Comparison of ENCODE assay signal across 10 mouse cellular contexts in the genomic region with DNA sequence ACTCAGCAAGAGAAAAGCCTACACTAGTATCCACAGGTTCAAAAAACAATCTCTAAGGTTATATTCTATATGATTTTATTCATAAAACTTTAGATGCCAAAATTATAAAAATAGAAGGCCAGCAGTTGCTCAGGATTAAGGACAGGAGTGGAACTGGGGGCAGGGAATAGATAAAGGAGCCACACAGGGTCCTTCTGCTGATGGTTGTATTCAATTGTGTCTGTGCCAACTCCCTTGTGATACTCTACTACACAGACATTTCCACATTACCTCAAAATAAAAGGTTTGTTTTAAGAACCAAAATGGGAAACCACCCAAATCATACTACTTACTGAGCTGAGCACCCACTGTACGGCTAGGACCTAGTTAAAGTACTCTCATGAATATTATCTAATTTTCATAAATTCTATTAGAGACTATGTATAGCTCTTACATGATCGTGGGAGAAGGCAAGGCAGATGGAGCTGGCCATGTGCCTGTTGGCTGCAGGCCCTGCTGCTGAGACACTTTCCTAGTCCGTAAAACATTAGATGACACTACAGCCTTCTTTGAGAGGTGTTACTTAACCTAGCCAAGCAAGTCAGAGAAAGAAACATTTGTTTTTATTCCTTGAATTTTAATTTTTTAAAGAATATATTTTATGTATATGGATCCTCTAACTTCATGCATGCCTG. TPM values are rescaled to one million over a fixed set of nuclear protein-coding genes. Genes with fewer than 3 reads are reported as not detected.
DNase-seq lines count a peak whose midpoint lies in the region; ATAC-seq and TF ChIP-seq lines count a peak whose summit lies in the region.
"Had no signal": no experiment of that assay in that cellular context is flagged by ENCODE, and none has a peak within 500 bp of the region (broad histone marks: within the 10 kb centered on the region; RNA-seq: fewer than 3 reads in every experiment).

No protein-coding gene starts in this region.

- H3K9ac ChIP-seq in heart, embryonic 16.5 days (ENCODE audit: low read length): no peak overlapping the region
- H3K9ac ChIP-seq in stomach, postnatal 0 days (ENCODE audit: low read length): no peak overlapping the region
- no peak overlapping the region for H3K9ac ChIP-seq in midbrain, embryonic 15.5 days
- H3K9ac ChIP-seq: limb, embryonic 12.5 days had no signal

- no peak for TF ChIP-seq CTCF in stomach, postnatal 0 days (IDR thresholded peaks at IDR 0.05; ENCODE audit: low read depth)

- no peak for TF ChIP-seq EP300 in stomach, postnatal 0 days (optimal IDR thresholded peaks at IDR 0.05)

- no peaks in the 10 kb centered on the region for H3K36me3 ChIP-seq in heart, embryonic 16.5 days (ENCODE audit: control insufficient read depth, insufficient read depth)
- no peaks in the 10 kb centered on the region for H3K36me3 ChIP-seq in heart, embryonic 10.5 days
- no peaks in the 10 kb centered on the region for H3K36me3 ChIP-seq in stomach, postnatal 0 days (ENCODE audit: control insufficient read depth, insufficient read depth, low read length)
- no peaks in the 10 kb centered on the region for H3K36me3 ChIP-seq in midbrain, embryonic 15.5 days (replicated peaks)
- H3K36me3 ChIP-seq: limb, embryonic 12.5 days had no signal

- peak overlapping the region; percentile 27; the same call in 1 of the 2 replicates for H3K27ac ChIP-seq in heart, embryonic 16.5 days (ENCODE audit: low read length)
- H3K27ac ChIP-seq in heart, embryonic 10.5 days: no peak overlapping the region
- no peak overlapping the region for H3K27ac ChIP-seq in stomach, postnatal 0 days (replicated peaks)
- no peak overlapping the region for H3K27ac ChIP-seq in midbrain, embryonic 15.5 days
- H3K27ac ChIP-seq: limb, embryonic 12.5 days had no signal

- DNase-seq in heart, embryonic 10.5 days (ENCODE audit: low spot score): no peak
- DNase-seq in cerebellum, postnatal 25 days: peak; percentile 94 to 97
- peak; percentile 61 for DNase-seq in heart, postnatal 4 days
- peak; percentile 12 to 44 for DNase-seq in right cerebral cortex, adult 2 months (ENCODE audit: low spot score in 2 of 2)
- DNase-seq in stomach, postnatal 0 days (ENCODE audit: low spot score): no peak

- H3K27me3 ChIP-seq in heart, embryonic 16.5 days (ENCODE audit: control insufficient read depth, insufficient read depth, low read length): no peaks in the 10 kb centered on the region
- H3K27me3 ChIP-seq in heart, embryonic 10.5 days (ENCODE audit: insufficient read depth, poor library complexity, severe bottlenecking): no peaks in the 10 kb centered on the region
- H3K27me3 ChIP-seq in stomach, postnatal 0 days (ENCODE audit: control insufficient read depth, insufficient read depth, low read length): no peaks in the 10 kb centered on the region
- no peaks in the 10 kb centered on the region for H3K27me3 ChIP-seq in midbrain, embryonic 15.5 days (replicated peaks)
- H3K27me3 ChIP-seq: limb, embryonic 12.5 days had no signal

- H3K4me1 ChIP-seq in heart, embryonic 16.5 days (ENCODE audit: control insufficient read depth, insufficient read depth, low read length): peaks cover 5% of the 10 kb centered on the region
- H3K4me1 ChIP-seq in heart, embryonic 10.5 days: no peaks in the 10 kb centered on the region
- H3K4me1 ChIP-seq in stomach, postnatal 0 days (replicated peaks; ENCODE audit: control insufficient read depth, insufficient read depth): no peaks in the 10 kb centered on the region
- no peaks in the 10 kb centered on the region for H3K4me1 ChIP-seq in midbrain, embryonic 15.5 days
- H3K4me1 ChIP-seq: limb, embryonic 12.5 days had no signal

- 32% methylated on average over 3 of the region's 3 CpGs for whole genome bisulfite sequencing in heart, embryonic 16.5 days
- WGBS in heart, embryonic 10.5 days: 88% methylated on average over 3 of the region's 3 CpGs
- 64% methylated on average over 3 of the region's 3 CpGs for WGBS in stomach, postnatal 0 days
- 83% methylated on average over 3 of the region's 3 CpGs for WGBS in midbrain, embryonic 15.5 days

- H3K4me2 ChIP-seq in heart, embryonic 16.5 days (ENCODE audit: low read depth, low read length): no peak overlapping the region
- no peak overlapping the region for H3K4me2 ChIP-seq in stomach, postnatal 0 days (replicated peaks; ENCODE audit: low read depth)
- H3K4me2 ChIP-seq in midbrain, embryonic 15.5 days: no peak overlapping the region
- H3K4me2 ChIP-seq: limb, embryonic 12.5 days had no signal

- peak; percentile 60; the same call in 1 of the 2 replicates for ATAC-seq in heart, embryonic 16.5 days (replicated peaks; ENCODE audit: extremely low read depth, insufficient read depth, low FRiP score)
- ATAC-seq in megakaryocyte-erythroid progenitor cell, adult 5-6 weeks (replicated peaks; ENCODE audit: low FRiP score, low TSS enrichment, poor library complexity, severe bottlenecking): no peak
- no peak for ATAC-seq in stomach, postnatal 0 days (ENCODE audit: low FRiP score, low TSS enrichment)
- ATAC-seq in midbrain, embryonic 15.5 days (replicated peaks): no peak

- H3K9me3 ChIP-seq in heart, embryonic 16.5 days (replicated peaks; ENCODE audit: control insufficient read depth, low read length): no peaks in the 10 kb centered on the region
- H3K9me3 ChIP-seq in heart, embryonic 10.5 days: no peaks in the 10 kb centered on the region
- no peaks in the 10 kb centered on the region for H3K9me3 ChIP-seq in stomach, postnatal 0 days (ENCODE audit: control insufficient read depth, low read length)
- H3K9me3 ChIP-seq in midbrain, embryonic 15.5 days: no peaks in the 10 kb centered on the region
- H3K9me3 ChIP-seq: limb, embryonic 12.5 days had no signal

- no peak overlapping the region for H3K4me3 ChIP-seq in heart, embryonic 16.5 days (ENCODE audit: low read length)
- no peak overlapping the region for H3K4me3 ChIP-seq in heart, embryonic 10.5 days
- no peak overlapping the region for H3K4me3 ChIP-seq in stomach, postnatal 0 days (ENCODE audit: low read depth, low read length)
- no peak overlapping the region for H3K4me3 ChIP-seq in midbrain, embryonic 15.5 days
- H3K4me3 ChIP-seq: limb, embryonic 12.5 days had no signal

RNA-seq across cellular contexts. Expression of gene B3gnt6, which starts 37.5 kb away (rescaled TPM):
- polyA plus RNA-seq in heart, embryonic 16.5 days (2015; fragmentation: Nextera tagmentation; extraction: Ambion mirVana): 0.17 and 0.24 TPM in 2 replicates
- 0.06 TPM in 1 of 2 replicates, not detected in the other for polyA plus RNA-seq in heart, embryonic 10.5 days (2016; fragmentation: Nextera tagmentation; extraction: Ambion mirVana)
- not detected for total RNA-seq in heart, postnatal 4 days (2021)
- not detected in 2 replicates for total RNA-seq in megakaryocyte-erythroid progenitor cell, adult 5-6 weeks (2014; fragmentation: Nextera tagmentation)
- not detected in 2 replicates for total RNA-seq in megakaryocyte-erythroid progenitor cell, adult 5-6 weeks (2017)
- polyA plus RNA-seq in stomach, postnatal 0 days (2015; fragmentation: Nextera tagmentation; extraction: Ambion mirVana): 0.23 and 0.25 TPM in 2 replicates
- polyA plus RNA-seq in midbrain, embryonic 15.5 days (2015; fragmentation: Nextera tagmentation; extraction: Ambion mirVana): 0.15 and 0.41 TPM in 2 replicates
- polyA plus RNA-seq: limb, embryonic 12.5 days; stomach, embryonic 16.5 days had no signal

RNA-seq across cellular contexts. Expression of gene Capn5, which starts 58.7 kb away (rescaled TPM):
- 5.0 and 7.4 TPM in 2 replicates for polyA plus RNA-seq in heart, embryonic 16.5 days (2015; fragmentation: Nextera tagmentation; extraction: Ambion mirVana)
- 9.4 and 11.0 TPM in 2 replicates for polyA plus RNA-seq in heart, embryonic 10.5 days (2016; fragmentation: Nextera tagmentation; extraction: Ambion mirVana)
- 1 to 10 TPM; 2.0 to 2.2 TPM for total RNA-seq in heart, postnatal 4 days (2021)
- 7.5 and 8.3 TPM in 2 replicates for total RNA-seq in megakaryocyte-erythroid progenitor cell, adult 5-6 weeks (2014; fragmentation: Nextera tagmentation)
- 5.6 and 5.9 TPM in 2 replicates for total RNA-seq in megakaryocyte-erythroid progenitor cell, adult 5-6 weeks (2017)
- polyA plus RNA-seq in stomach, postnatal 0 days (2015; fragmentation: Nextera tagmentation; extraction: Ambion mirVana): 13.2 and 16.6 TPM in 2 replicates
- 18.5 and 19.0 TPM in 2 replicates for polyA plus RNA-seq in midbrain, embryonic 15.5 days (2015; fragmentation: Nextera tagmentation; extraction: Ambion mirVana)

Comparison
In these comparisons a context has a peak if more than half of its experiments do, and no peak if none do; other contexts are left out.
1. DNase-seq: peak in cerebellum, postnatal 25 days (2 of 2), heart, postnatal 4 days (single experiment) and right cerebral cortex, adult 2 months (2 of 2); none in heart, embryonic 10.5 days (single experiment) and stomach, postnatal 0 days (single experiment).